Mouse (Mus musculus): ENCODE data around the gene Pgam2.

GRCm38 (mm10) chr11:5804174-5804573, 641 bp upstream of the Pgam2 start:
- no peak for TF ChIP-seq CTCF (IDR thresholded peaks at IDR 0.05; ENCODE audit: borderline replicate concordance, insufficient read depth, low read depth, low read length)
- no peak for TF ChIP-seq POLR2A (IDR thresholded peaks at IDR 0.05; ENCODE audit: borderline replicate concordance, insufficient read depth, low read length)

All from cerebellum, adult 2 months (tissue).